Mouse (Mus musculus) forebrain, embryonic 16.5 days (tissue): ENCODE results near the gene Scand1. TPM values are rescaled to one million over a fixed set of nuclear protein-coding genes. Genes with fewer than 3 reads are reported as not detected.

Source experiments
- ATAC-seq: fragments of 200-750 bp; cut with Nextera tagmentation; 2 replicates; pipeline ENCODE4 v1.8.0; 2017; ENCODE audit warnings: mild to moderate bottlenecking, moderate library complexity
- H3K27ac ChIP-seq: fragments of 300-500 bp; sonication (generic); 2 replicates; pipeline ENCODE4 v1.5.1; 2014; ENCODE audit warnings: low read length, control low read depth
- H3K27me3 ChIP-seq: fragments of 300-500 bp; sonication (generic); replicated peaks from 2 replicates; pipeline ENCODE4 v1.6.1; 2014; ENCODE audit warnings: low read length; ENCODE audit not compliant: control insufficient read depth, insufficient read depth
- H3K36me3 ChIP-seq: fragments of 300-500 bp; sonication (generic); 2 replicates; pipeline ENCODE4 v1.6.1; 2014; ENCODE audit not compliant: control insufficient read depth, insufficient read depth
- H3K4me1 ChIP-seq: fragments of 300-500 bp; sonication (generic); replicated peaks from 2 replicates; pipeline ENCODE4 v1.6.1; 2014; ENCODE audit warnings: low read length; ENCODE audit not compliant: control insufficient read depth, insufficient read depth
- H3K4me2 ChIP-seq: fragments of 300-500 bp; sonication (generic); 2 replicates; pipeline ENCODE4 v1.6.1; 2014; ENCODE audit warnings: mild to moderate bottlenecking, low read length, control low read depth
- H3K4me3 ChIP-seq: fragments of 300-500 bp; sonication (generic); replicated peaks from 2 replicates; pipeline ENCODE4 v1.5.1; 2014; ENCODE audit warnings: mild to moderate bottlenecking, low read length, control low read depth
- H3K9ac ChIP-seq: fragments of 300-500 bp; sonication (generic); replicated peaks from 2 replicates; pipeline ENCODE4 v1.6.1; 2014; ENCODE audit warnings: low read depth, low read length, control low read depth
- H3K9me3 ChIP-seq: fragments of 300-500 bp; sonication (generic); 2 replicates; pipeline ENCODE4 v1.6.1; 2016; ENCODE audit warnings: low read length; ENCODE audit not compliant: control insufficient read depth
- WGBS: fragments of 180-500 bp; shearing (Covaris S2); extraction: QIAGEN DNeasy Blood & Tissue Kit; methylation state at CpG from one replicate; pipeline ENCODE4 v1.1.7; 2014; 5-methylcytosine and 5-hydroxymethylcytosine counted together
- polyA plus RNA-seq: library from polyadenylated mRNA; unstranded; fragments of >200 nt; fragmentation: Nextera tagmentation; extraction: Ambion mirVana; gene quantifications from 2 replicates; pipeline ENCODE4 v1.2.1, GENCODE M21; 2015

Scand1 gene
- polyA plus RNA-seq, 1 experiment from 2014 or later: 60.6 TPM

DNA sequence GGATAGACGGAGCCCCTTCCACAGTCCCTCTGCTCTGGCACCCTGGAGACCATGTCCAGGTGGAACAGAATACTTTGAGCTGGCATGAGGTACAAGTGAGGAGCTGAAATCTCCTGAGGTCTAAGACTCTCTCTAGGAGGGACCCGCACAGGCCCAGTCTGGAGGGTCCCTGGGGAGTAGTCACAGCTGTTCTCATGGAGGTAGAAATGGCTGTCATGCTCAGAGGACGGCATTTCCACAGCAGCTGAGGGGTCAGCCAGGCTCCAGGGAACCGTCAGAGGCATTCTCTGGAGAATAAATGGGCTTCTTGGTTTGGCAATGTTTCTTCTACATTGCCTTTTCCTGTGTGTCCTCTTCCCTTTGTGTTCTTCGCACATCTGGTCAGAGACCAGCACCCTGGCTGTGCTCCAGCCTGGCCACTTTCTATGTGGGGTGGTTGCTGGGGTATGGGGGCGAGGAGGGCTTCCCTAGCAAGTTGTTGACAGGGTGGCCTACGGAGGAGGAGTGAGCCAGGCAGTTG is 19.0 kb upstream of the Scand1 start:
- Histone ChIP-seq H3K27ac (no peak overlapping the region), H3K9me3 (no peaks in the 10 kb centered on the region), H3K27me3 (no peaks in the 10 kb centered on the region), H3K4me2 (no peak overlapping the region), H3K4me1 (no peaks in the 10 kb centered on the region), H3K36me3 (no peaks in the 10 kb centered on the region), H3K4me3 (no peak overlapping the region), H3K9ac (no peak overlapping the region)
- 85% methylated on average over 7 of the region's 7 CpGs for WGBS
- ATAC-seq: no peak

GRCm38 (mm10) chr2:156330681-156331080 is 18.2 kb upstream of the Scand1 start:
- H3K27me3 ChIP-seq: no peaks in the 10 kb centered on the region
- no peaks in the 10 kb centered on the region for H3K4me1 ChIP-seq
- H3K36me3 ChIP-seq: no peaks in the 10 kb centered on the region
- no peaks in the 10 kb centered on the region for H3K9me3 ChIP-seq
- no peak overlapping the region for H3K4me3 ChIP-seq
- 83% methylated on average over 1 of the region's 1 CpGs for WGBS
- H3K27ac ChIP-seq: no peak overlapping the region
- no peak for ATAC-seq
- no peak overlapping the region for H3K4me2 ChIP-seq
- no peak overlapping the region for H3K9ac ChIP-seq

- Histone ChIP-seq H3K4me2 (no peak overlapping the region), H3K27ac (no peak overlapping the region), H3K36me3 (0 out of 2 replicates have a peak, but pooled peaks cover 3% of the 10 kb centered on the region), H3K9me3 (no peaks in the 10 kb centered on the region), H3K4me3 (no peak overlapping the region), H3K4me1 (no peaks in the 10 kb centered on the region), H3K9ac (no peak overlapping the region), H3K27me3 (no peaks in the 10 kb centered on the region)
- 50% methylated on average over 5 of the region's 5 CpGs for WGBS
- ATAC-seq: no peak
These were observed 12.2 kb upstream of the Scand1 start for GRCm38 (mm10) chr2:156324681-156325080.

- Histone ChIP-seq H3K9me3 (no peaks in the 10 kb centered on the region), H3K4me2 (no peak overlapping the region), H3K9ac (no peak overlapping the region), H3K27me3 (no peaks in the 10 kb centered on the region), H3K4me3 (no peak overlapping the region), H3K36me3 (0 out of 2 replicates have a peak, but pooled peaks cover 3% of the 10 kb centered on the region), H3K4me1 (no peaks in the 10 kb centered on the region), H3K27ac (no peak overlapping the region)
- 70% methylated on average over 6 of the region's 6 CpGs for WGBS
- no peak for ATAC-seq
These were observed 11.6 kb upstream of the Scand1 start for GRCm38 (mm10) chr2:156324116-156324588.

DNA sequence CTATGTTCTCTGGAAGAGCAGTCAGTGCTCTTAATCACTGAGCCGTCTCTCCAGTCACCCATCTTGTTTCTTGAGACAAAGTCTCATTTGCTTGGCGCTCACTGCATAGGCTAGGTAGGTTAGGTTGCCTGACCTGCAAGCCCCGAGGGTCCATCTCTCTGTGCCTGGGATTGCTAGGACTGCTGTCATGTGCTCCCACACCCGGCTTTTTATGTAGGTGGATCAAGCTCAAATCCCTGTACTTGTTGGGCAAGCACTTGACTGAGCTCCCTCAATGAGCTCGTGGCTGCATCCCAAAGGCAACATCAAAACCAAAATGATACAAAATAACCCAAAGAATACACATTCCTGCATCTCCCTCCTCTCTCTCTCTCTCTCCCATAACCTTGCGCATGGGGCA is 9.0 kb upstream of the Scand1 start:
- no peak overlapping the region for H3K4me2 ChIP-seq
- H3K9me3 ChIP-seq: no peaks in the 10 kb centered on the region
- H3K9ac ChIP-seq: no peak overlapping the region
- no peak overlapping the region for H3K27ac ChIP-seq
- no peak overlapping the region for H3K4me3 ChIP-seq
- no peaks in the 10 kb centered on the region for H3K4me1 ChIP-seq
- 0 out of 2 replicates have a peak, but pooled peaks cover 3% of the 10 kb centered on the region for H3K36me3 ChIP-seq
- 92% methylated on average over 6 of the region's 6 CpGs for WGBS
- no peaks in the 10 kb centered on the region for H3K27me3 ChIP-seq
- ATAC-seq: no peak

- Histone ChIP-seq H3K9me3 (no peaks in the 10 kb centered on the region), H3K9ac (no peak overlapping the region), H3K4me2 (no peak overlapping the region), H3K36me3 (0 out of 2 replicates have a peak, but pooled peaks cover 3% of the 10 kb centered on the region), H3K27me3 (no peaks in the 10 kb centered on the region), H3K4me3 (no peak overlapping the region), H3K27ac (no peak overlapping the region), H3K4me1 (peaks cover 2% of the 10 kb centered on the region; the same call in 1 of the 2 replicates)
- ATAC-seq: no peak
These were observed 6.0 kb upstream of the Scand1 start for GRCm38 (mm10) chr2:156318491-156318890.

DNA sequence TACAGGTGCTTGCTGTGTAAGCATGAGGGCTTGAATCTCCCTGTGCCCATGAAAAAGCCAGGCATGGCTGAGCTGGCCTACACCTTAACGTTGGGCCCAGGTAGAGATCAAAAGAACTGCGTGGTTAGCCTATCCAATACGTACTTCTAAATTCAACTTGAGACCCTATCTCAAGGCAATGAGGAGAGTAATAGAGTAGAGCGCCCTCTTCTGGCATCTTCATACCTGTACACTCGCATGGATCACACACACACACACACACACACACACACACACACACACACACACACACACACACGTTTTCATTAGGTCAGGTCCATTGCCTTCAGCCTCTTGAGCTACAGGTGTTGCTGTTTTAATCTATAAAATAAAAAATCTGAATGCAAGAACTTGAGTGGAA is 2.3 kb upstream of the Scand1 start:
- Histone ChIP-seq H3K4me3 (no peak overlapping the region), H3K9me3 (no peaks in the 10 kb centered on the region), H3K36me3 (no peaks in the 10 kb centered on the region), H3K4me2 (no peak overlapping the region), H3K9ac (no peak overlapping the region), H3K27me3 (no peaks in the 10 kb centered on the region), H3K27ac (no peak overlapping the region), H3K4me1 (peaks cover 12% of the 10 kb centered on the region)
- 92% methylated on average over 6 of the region's 6 CpGs for WGBS
- ATAC-seq: no peak

DNA sequence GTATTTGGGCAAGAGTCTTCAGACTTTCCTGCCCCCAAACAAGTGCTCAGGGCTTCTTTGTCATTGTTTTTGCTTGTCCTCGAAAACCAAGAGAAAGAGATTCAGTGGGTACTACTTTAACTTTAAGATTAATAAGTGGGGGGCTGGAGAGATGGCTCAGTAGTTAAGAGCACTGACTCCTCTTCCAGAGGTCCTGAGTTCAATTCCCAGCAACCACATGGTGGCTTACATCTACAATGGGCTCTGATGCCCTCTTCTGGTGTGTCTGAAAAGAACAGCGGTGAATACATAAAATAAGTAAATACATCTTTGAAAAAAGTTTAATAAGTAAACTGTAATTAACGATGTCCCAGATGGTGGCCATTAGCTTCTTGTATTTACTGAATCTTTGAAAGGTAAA is 649 bp upstream of the Scand1 start:
- H3K9ac ChIP-seq: peak overlapping the region; percentile 78; the same call in 1 of the 2 replicates
- no peaks in the 10 kb centered on the region for H3K9me3 ChIP-seq
- no peaks in the 10 kb centered on the region for H3K36me3 ChIP-seq
- no peaks in the 10 kb centered on the region for H3K27me3 ChIP-seq
- no peak for ATAC-seq
- 51% methylated on average over 3 of the region's 3 CpGs for WGBS
- peaks cover 12% of the 10 kb centered on the region for H3K4me1 ChIP-seq
- H3K4me3 ChIP-seq: peak overlapping the region; percentile 71
- peak overlapping the region; percentile 81 for H3K4me2 ChIP-seq
- H3K27ac ChIP-seq: no peak overlapping the region

- Histone ChIP-seq H3K9ac (peak overlapping the region; percentile 78), H3K4me1 (peaks cover 12% of the 10 kb centered on the region)
- ATAC-seq: peak; percentile 38
These were observed 638 bp downstream of the Scand1 start for GRCm38 (mm10) chr2:156311841-156312291.

DNA sequence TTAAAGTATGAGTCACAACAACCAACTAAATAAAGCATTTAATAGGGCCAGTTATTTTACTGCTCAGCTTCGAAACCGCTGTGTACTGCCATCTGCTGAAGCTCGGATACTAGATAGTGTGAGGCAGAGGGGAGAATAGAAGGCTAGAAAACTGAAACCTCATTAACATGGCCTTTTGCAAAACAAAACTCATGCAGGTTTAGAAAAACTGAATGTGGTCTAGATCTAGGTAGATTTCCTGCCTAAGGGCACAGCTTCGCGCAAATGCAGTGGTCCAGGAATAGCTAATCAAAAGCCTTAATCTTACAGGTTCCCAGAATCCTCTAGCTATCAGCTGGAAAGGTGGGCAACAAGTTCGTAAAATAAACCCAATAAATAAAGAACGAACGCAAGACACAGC is 1.1 kb downstream of the Scand1 start:
- H3K36me3 ChIP-seq: no peaks in the 10 kb centered on the region
- peak overlapping the region; percentile 78 for H3K9ac ChIP-seq
- no peaks in the 10 kb centered on the region for H3K9me3 ChIP-seq
- WGBS: 19% methylated on average over 8 of the region's 8 CpGs
- ATAC-seq: no peak
- H3K4me1 ChIP-seq: peaks cover 12% of the 10 kb centered on the region
- peak overlapping the region; percentile 91 for H3K27ac ChIP-seq
- H3K27me3 ChIP-seq: no peaks in the 10 kb centered on the region
- peak overlapping the region; percentile 81 for H3K4me2 ChIP-seq
- H3K4me3 ChIP-seq: peak overlapping the region; percentile 71

More at GRCm38 (mm10) chr2:156311841-156312291, 638 bp downstream of the Scand1 start:
- H3K4me2 ChIP-seq: peak overlapping the region; percentile 81
- H3K9me3 ChIP-seq: no peaks in the 10 kb centered on the region
- no peaks in the 10 kb centered on the region for H3K27me3 ChIP-seq
- H3K27ac ChIP-seq: peak overlapping the region; percentile 91
- no peaks in the 10 kb centered on the region for H3K36me3 ChIP-seq
- under 1% methylated on average over 53 of the region's 53 CpGs for WGBS
- peak overlapping the region; percentile 71 for H3K4me3 ChIP-seq
